Mouse (Mus musculus): ENCODE results near the gene Plekhn1.

DNA sequence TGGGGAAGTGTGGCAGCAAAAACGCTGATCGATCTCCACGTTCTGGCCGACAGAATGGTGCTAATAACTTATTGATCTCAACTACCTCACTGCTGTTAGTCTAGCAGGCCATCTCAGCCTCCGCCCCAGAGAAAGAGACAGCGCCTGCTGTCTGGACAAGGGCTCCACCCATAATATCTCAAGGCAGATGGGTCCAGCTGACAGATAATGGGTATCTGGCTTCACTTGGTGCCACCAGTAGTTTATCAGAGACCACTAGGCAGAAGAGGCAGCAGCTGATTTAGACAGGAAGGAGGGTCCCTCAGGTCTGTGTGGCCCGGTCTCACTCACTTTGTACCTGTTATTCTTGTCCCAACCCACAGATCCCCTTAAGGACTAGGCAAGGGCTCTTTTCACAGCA lies 18.4 kb upstream of the Plekhn1 start:
- TF ChIP-seq POLR2AphosphoS5 (IDR thresholded peaks at IDR 0.05; ENCODE audit: insufficient replicate concordance, low read depth, low read length) = no peak
- TF ChIP-seq CTCF (IDR thresholded peaks at IDR 0.05; ENCODE audit: low read depth, low read length) = no peak
- TF ChIP-seq TAL1 (conservative IDR thresholded peaks at IDR 0.05; ENCODE audit: low read depth, low read length) = 0 out of 2 replicates have a peak, but pooled peaks have one; percentile 34
- no peak for TF ChIP-seq GATA1 (IDR thresholded peaks at IDR 0.05; ENCODE audit: borderline replicate concordance, low read length)

All from G1E (cell line).